Mouse (Mus musculus) cerebellum, postnatal 36 days (tissue): ENCODE results near the gene Rnf5.

Experiments used
- DNase-seq, 2 experiments: peaks; one replicate each; pipeline ENCODE4 v3.0.0; 2021 to 2022; ENCODE audit warnings: mixed read lengths in 2 of 2

Gene Rnf5

DNA sequence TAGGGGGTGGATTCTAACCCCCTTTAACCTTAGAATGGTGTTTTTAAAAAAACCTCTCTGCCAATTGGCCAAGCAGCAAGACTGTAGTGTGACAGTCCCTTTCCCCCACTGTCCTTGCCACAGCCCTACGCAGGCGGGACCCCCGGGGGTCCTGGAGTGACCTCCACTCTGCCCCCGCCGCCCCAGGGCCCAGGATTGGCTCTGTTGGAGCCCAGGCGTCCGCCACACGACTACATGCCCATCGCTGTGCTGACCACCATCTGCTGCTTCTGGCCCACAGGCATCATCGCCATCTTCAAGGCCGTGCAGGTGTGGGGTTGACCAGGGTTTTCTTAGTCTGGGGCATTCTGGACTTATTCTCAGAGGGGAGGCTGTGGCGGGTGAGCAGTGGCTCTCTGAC, 28.2 kb upstream of the Rnf5 start:
- peak; percentile 49 to 55 for DNase-seq

DNA sequence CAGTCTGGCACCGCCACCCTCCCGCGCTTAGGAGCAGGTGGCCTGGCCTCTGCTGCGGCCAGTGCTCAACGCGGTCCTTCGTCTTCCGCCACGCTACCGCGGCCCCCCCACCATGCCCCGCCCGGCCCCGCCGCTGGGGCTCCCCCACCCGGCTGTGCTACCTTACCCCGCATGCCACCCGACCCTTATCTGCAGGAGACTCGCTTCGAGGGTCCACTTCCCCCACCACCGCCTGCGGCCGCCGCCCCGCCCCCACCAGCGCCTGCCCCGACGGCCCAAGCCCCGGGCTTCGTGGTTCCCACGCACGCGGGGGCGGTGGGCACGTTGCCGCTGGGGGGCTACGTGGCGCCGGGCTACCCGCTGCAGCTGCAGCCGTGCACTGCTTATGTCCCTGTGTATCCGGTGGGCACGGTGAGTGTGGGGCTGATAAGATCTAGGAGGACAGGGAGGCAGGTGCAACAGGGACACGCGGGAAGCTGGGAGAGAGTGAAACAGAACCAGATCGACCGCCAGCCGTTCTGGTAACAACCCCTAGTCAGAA, 27.3 kb upstream of the Rnf5 start:
- DNase-seq, result peak; percentile 51 to 59

DNA sequence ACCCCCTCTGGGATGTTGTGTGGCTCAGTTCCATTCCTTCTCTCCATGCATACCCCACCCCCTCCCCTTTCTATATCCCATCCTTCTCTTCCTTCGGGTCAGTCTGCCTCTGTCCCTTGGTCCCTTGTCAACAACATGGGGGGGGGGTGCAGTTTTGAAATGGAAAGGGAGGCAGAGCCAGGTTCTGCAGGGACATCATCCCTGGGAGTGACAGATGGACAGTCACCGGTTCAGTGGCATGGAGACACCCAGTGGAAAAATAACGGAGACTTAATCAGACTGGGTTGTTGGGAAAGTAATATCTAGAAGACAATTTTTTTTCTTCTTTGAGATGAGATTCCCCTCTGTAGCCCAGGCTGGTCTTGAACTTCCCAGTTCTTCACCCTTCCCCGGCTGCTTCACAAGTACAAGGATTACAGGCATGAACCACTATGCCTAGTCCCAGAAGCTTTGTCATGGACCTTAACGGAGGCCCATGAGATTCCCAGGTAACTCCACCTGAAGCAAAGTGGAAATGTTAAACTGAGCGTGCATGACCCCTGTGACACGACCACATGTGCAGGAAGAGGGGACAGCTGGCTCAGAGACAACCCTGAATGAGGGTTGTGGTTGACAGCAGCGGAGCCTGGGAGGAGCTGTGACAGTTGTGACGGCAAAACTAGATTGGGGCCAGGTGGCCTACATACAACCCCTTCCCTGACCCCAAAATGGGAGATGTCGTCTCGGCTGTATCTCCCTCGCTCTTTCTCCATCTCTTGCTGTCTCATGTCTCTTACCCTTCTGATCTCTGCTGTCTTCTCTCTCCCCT, 26.5 kb upstream of the Rnf5 start:
- peak; percentile 62 to 69 for DNase-seq

DNA sequence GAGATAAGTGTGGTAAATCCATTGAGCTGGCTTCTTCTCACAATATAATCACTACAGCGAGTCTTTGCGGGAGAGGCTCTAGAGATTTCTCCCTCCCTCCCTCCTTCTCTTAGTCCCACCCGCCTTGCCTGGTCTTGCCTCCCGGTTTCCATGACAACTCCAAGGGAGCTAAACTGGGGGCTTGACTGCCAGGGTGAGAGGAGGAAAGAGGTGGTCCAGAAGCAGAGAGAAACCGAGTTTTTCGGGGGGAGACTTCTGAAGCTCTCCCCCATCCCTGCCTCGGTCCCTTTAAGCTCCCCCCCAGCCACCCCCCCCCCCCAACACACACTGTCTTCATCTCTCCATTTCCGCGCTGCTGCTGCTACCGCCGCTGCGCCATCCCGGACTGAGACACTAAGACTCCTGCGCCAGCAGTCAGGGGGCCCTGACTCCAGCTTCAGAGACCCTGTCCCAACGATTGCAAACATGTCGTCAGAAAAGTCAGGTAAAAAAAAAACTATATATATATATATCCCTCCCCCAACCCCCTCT, 25.8 kb upstream of the Rnf5 start, which contains the start of gene Prrt1:
Gene Prrt1 (plus strand): TSS at position 313 of the 531 bp plus-strand sequence.
- peak; percentile 58 to 63 for DNase-seq

DNA sequence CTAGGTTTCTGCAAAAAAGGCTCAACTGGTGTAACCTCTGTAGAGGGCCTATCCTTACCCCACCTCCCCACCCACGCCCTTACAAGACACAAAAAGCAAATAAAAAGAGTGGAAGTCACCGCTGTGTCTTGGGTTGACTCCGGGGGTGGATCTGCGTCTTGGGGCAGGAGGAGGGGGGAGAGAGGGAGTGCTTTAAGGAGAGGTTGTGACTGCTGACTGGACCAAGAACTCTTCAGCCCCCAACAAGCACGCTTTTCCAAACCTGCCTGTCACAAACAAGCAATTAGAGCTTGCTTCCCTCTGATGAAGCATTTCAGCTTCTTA, 25.1 kb upstream of the Rnf5 start:
- no peak for DNase-seq

DNA sequence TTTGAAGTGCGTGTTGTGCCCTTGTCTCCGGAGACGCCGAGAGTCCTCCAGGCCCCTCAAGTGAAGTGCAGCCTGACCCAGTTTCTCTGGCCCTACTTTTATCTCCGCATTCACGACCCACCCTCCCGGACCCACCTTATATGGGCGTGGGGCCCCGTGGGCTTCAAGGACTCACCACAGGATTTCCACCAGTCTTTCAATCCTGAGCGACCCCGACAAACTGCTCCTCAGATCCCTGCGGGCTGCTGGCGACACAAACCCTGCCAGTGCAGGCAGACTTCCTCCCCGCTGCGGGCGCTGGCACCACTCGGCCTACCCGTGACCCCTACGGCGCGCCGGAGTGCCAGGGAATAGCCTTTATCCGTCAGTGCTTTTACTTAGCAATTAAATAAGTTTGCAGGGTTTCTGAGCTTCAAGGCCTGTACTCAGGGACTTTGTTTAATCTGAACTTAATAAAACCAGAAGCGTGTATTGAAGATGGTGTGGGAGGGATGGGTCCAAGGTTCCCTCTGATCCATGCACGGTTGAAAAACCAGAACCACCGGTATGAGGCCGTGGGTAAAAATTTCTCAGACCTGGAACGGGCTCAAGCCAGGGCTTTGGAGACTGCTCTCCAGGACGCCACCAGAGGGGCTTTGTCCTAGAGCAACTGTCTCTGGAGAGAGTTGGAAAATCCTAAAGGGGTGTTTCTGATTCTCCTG, 24.6 kb upstream of the Rnf5 start, which contains the start of gene Ppt2:
Gene Ppt2 (minus strand): TSS at position 568 of the 701 bp plus-strand sequence.
- DNase-seq, result peak; percentile 82 to 84

- DNase-seq, result peak; percentile 80 to 86
Observed at GRCm38 (mm10) chr17:34627093-34627942, 23.8 kb upstream of the Rnf5 start.

- peak in 1 of 2 experiments; percentile 34 for DNase-seq
Observed at GRCm38 (mm10) chr17:34626773-34627092, 23.2 kb upstream of the Rnf5 start.

- no peak for DNase-seq
Observed at GRCm38 (mm10) chr17:34626062-34626772, 22.7 kb upstream of the Rnf5 start.

DNA sequence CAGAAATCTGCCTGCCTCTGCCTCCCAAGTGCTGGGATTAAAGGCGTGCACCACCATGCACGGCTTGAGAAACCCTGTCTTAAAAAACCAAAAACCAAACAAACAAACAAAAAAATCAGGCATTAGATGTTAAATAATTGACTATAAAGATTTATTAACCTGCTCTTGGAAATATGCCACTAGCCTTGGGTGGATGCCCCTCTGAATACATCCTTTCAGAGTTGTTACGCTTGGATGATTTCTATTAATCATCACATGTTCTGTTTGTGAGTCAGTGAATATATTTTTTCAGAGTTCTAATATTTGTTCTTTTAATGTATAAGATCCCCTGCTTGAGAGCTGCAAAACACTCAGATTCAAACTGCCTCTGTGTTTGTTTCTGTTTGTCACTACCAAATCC, 21.5 kb upstream of the Rnf5 start:
- no peak for DNase-seq

GRCm38 (mm10) chr17:34623161-34623560, 19.7 kb upstream of the Rnf5 start:
- DNase-seq, result no peak

DNA sequence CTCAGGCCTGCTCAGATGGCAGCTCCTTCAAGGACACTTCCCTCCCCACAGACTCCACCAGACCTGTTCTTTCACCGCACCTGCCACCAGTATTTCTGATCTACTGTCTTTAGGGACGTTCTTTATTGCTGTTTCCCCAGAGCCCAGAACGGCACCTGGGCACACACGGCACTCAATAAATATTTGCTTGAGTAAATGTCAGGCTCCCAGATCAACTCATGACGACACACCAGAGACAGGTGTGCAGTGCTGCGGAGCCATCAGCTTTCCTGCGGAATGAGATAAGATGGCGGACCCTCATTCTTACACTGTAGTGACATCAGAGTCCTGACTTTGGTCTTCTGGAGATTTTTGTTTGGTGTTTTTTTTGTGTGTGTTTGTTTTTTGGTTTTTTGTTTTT, 17.5 kb upstream of the Rnf5 start:
- DNase-seq, result no peak

GRCm38 (mm10) chr17:34618999-34619398, 15.5 kb upstream of the Rnf5 start:
- peak; percentile 75 to 77 for DNase-seq

GRCm38 (mm10) chr17:34615871-34616270, 12.4 kb upstream of the Rnf5 start, which contains the start of gene Egfl8:
Gene Egfl8, minus strand, starts transcription at chr17:34615971.
- DNase-seq, result no peak

- DNase-seq, result no peak
Observed at GRCm38 (mm10) chr17:34613830-34614229, 10.3 kb upstream of the Rnf5 start.

DNA sequence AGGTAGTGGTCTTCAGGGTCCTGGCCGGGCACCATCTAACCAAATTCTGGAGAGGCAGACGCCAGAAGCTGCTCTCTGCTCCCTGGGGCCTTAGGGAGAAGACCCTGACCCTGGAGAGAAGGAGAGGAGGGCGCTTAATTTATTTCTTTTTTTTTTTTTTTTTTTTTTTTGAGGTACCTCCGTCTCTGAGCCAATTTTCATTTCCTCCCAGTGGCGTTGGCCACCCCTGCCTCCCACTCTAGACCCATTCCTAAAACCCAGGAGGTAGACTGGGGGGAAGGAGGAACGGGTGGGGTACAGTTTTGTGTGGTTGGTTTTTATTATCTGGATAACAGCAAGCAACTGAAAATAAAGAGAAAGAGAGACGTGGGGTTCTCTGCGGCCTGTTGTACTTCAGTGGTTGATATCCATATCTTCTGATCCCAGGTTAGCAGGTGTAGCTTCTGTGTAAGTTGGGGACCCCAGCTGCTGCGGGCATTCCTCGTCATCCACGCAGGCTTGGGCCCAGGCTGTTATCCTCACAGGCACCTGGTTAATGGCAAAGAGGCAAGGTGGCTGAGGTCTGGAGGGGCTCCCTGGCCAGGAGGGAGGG, 9.7 kb upstream of the Rnf5 start:
- DNase-seq, result no peak

DNA sequence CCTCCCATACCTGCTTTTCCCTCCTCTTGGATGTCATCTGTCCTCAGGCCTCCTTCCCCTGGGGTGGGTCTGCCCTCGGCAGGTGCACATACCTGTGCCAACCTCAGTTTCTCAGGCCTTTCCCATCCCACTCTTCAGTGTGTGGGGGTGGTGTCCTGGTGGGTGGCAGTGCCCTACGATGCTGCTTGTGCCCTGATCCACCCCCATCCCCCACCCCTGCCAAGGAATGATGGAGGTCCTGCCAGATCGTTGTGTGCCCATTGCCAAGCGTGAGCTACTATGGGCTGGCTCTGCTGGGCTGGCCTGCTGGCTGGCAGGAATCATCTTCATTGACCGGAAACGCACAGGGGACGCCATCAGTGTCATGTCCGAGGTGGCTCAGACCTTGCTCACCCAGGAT, 7.6 kb upstream of the Rnf5 start:
- DNase-seq, result no peak

GRCm38 (mm10) chr17:34607997-34608396, 4.5 kb upstream of the Rnf5 start:
- no peak for DNase-seq

DNA sequence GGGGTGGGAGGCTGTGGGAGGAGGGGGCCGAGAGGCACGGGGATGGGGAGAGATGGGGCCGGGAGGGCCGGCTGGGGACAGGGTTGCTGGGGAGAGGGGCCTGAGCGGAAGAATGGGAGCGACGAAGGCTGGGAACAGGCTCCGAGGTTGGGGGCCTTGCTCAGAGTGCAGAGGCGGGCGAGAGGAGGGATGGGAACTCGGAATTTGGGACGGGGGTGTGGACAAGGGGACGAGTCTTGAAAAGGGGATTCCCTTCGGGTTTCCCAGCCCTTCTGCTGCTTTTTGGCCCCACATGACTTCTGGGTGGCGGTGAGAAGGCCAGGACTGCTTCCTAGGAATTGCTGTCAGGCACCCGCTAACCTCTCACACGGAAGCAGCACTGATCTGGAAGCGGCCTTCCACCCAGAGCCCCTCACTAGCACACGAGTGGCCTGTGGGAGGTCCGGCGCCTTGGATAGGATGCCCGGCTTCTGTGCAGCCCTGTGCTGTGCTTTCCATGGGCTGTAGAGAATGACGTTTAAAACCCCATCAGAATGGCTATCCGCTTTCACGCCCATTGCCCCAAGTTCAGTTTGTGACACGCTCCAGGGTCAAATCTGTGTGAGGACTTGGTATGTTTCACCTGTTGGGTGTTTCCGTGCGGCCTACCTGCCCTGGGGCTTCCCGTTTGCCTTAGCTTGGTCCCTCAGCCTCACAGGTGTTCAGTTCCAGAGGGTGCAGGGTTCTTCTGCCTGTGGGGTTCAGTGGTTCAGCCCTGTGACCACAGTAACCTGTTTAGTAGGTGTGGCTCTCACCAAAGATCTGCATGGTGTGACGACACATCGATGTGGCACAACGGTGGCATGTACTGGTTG, 2.9 kb upstream of the Rnf5 start:
- DNase-seq, result no peak

DNA sequence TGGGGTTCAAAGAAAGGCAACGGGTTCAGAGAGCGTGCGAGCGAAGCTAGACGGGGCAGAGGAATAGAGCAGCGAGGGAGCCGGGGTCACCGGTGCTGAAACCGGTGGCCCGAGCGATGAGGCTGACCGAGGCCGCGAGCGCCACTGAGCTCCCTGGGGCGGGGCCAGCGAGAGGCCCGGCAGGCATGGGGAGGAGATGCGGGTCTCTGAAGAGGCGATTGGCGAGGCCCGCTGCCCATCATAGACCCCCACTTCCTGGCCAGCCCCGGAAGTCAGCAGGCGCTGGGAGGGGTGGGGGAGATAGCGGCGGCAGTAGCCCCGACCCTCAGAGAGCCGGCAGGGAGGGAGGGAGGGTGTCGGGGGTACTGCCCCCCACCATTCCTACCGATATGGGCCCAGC, 2.1 kb upstream of the Rnf5 start:
- DNase-seq, result peak; percentile 96 to 98
